Mouse (Mus musculus) adipocyte (in vitro differentiated cells): ENCODE measurements around the gene Gtf2f2.
A peak's percentile ranks its signal among the peaks of the same experiment; 100 is the strongest.

Experiments used
- DNase-seq: peaks from one replicate; pipeline ENCODE4 v3.0.0-alpha.2; 2016; ENCODE audit warnings: low spot score

Gene Gtf2f2

GRCm38 (mm10) chr14:75863549-75864409, 146.9 kb downstream of the Gtf2f2 start:
- DNase-seq, result peak; percentile 76

GRCm38 (mm10) chr14:75862701-75863100, 148.0 kb downstream of the Gtf2f2 start:
- no peak for DNase-seq

GRCm38 (mm10) chr14:75859619-75860018, 151.0 kb downstream of the Gtf2f2 start:
- DNase-seq, result no peak

- no peak for DNase-seq
Measured at GRCm38 (mm10) chr14:75858181-75858580, 152.5 kb downstream of the Gtf2f2 start.

DNA sequence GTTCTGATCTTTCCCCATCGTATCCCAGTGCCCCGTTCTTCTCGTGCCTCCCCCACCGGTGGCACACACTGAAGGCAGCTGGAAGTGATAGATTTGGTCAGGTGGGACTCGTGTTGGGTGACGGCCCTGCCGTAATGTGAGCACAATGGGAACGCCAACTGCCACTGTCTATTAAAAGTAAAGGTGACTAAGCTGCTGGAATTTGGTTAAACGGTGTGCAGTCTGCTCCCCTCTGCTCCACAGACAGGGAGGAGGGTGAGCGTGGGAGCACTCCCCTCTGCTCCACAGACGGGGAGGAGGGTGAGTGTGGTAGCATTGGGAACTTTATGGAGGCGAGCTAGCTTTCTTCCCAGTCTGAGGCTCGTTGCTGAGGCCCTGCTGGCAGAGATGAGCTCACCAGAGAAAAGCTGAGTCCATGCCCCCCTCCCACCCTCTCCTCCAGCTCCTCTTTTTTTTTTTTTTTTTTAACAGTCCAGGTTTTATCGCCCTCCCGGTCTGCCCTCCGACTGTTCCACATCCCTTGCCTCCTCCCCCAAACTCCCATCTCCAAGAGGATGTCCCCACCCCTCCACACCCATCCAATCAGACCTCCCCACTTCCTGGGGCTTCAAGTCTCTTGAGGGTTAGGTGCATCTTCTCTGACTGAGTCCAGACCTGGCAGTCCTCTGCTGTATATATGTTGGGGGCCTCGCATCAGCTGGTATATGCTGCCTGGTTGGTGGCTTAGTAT, 155.2 kb downstream of the Gtf2f2 start:
- DNase-seq, result no peak

DNA sequence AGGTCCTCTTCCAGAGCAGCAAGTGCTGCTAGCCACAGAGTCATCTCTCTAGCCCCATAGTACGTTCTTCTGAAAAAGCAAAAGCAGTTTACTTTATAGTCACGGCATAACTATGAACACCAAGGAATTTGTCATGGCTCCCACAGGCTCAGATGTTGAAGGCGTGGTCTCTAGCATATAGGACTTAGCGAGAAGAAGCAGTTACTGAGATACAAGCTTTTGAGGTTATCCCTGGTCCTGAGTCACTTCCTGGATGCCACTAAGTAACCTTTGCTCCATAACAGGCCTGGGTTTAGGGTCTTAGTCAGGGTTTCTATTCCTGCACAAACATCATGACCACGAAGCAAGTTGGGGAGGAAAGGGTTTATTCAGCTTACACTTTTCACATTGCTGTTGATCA, 158.6 kb downstream of the Gtf2f2 start:
- no peak for DNase-seq

- no peak for DNase-seq
Measured at GRCm38 (mm10) chr14:75850819-75851218, 159.8 kb downstream of the Gtf2f2 start.

GRCm38 (mm10) chr14:75849842-75850568, 160.7 kb downstream of the Gtf2f2 start:
- no peak for DNase-seq

- no peak for DNase-seq
Measured at GRCm38 (mm10) chr14:75849236-75849635, 161.4 kb downstream of the Gtf2f2 start.

DNA sequence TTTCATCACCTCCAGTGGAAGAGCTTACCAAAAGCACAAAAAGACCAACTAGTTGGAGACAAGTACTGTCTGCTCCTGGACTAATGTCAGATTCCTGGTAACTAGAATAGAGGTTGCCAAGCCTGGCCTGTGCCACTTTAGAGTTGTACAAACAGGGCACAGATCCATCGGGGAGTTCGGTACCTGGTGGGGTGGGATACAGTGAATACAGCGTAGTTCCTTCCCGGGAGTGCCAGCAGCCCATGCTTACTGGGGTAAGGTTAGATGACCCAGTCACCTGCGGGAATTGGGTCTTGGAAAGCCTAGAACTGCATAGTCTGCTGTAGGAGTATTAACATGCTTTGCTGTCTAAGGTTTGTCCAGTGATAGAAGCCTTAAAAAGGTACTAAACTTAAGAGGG, 162.2 kb downstream of the Gtf2f2 start:
- DNase-seq, result no peak

DNA sequence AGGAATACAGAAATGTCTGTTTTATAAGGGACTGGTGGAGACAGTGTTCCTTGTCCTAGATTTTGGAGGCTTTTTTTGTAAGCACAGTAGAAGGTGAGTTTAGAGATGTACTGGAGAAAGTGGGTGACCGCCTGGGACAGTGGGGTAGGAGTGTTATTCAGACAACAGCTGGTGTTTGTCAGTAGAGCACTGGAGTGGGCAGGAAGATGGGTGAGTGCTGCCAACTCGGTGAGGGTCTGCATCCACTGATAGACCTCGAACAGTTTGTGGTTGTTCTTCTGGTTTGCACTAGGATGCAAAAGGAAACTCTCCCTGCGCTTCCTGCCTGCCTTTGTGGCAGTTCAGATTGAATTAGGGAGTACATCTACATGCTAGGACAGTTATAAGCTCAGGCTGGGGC, 163.0 kb downstream of the Gtf2f2 start:
- DNase-seq, result no peak
